Mouse (Mus musculus): ENCODE measurements around the gene Mycl. TPM values are rescaled to one million over a fixed set of nuclear protein-coding genes. Genes with fewer than 3 reads are reported as not detected.

Mycl gene
- polyA plus RNA-seq, 1 experiment, result 1.6 TPM

GRCm38 (mm10) chr4:123050681-123051211, 55.3 kb downstream of the Mycl start:
- H3K4me1 ChIP-seq (ENCODE audit: control insufficient read depth, insufficient read depth, low read length), result peaks cover 12% of the 10 kb centered on the region

More at GRCm38 (mm10) chr4:123050681-123051211, 55.3 kb downstream of the Mycl start:
- Histone ChIP-seq H3K27me3 (replicated peaks; ENCODE audit: control insufficient read depth, insufficient read depth, low read length) (no peaks in the 10 kb centered on the region), H3K36me3 (ENCODE audit: control insufficient read depth, insufficient read depth, low read length) (peaks cover 7% of the 10 kb centered on the region), H3K4me3 (ENCODE audit: insufficient read depth, low read depth, low read length) (no peak overlapping the region), H3K27ac (ENCODE audit: insufficient read depth, low read depth, low read length) (no peak overlapping the region)
- WGBS, result 39% methylated on average over 5 of the region's 5 CpGs
- TF ChIP-seq CTCF (conservative IDR thresholded peaks at IDR 0.05; ENCODE audit: insufficient read depth, insufficient read length, low read depth, low read length) (no peak), POLR2A (IDR thresholded peaks at IDR 0.05; ENCODE audit: low read depth, low read length) (no peak)
- DNase-seq, result peak; percentile 93

Other genes with a start within 250 kb of the Mycl start
- 61.2 and 67.7 TPM in 2 replicates for gene Ppt1, start 159.4 kb upstream of the Mycl start, polyA plus RNA-seq (2012; rRNA removed)
- gene Cap1, start 109.6 kb upstream of the Mycl start, polyA plus RNA-seq (2012; rRNA removed), result 89.3 and 101 TPM in 2 replicates
- gene Mfsd2a, start 34.5 kb upstream of the Mycl start, polyA plus RNA-seq (2012; rRNA removed), result 27.6 and 43.9 TPM in 2 replicates
- gene Trit1, start 20.9 kb downstream of the Mycl start, polyA plus RNA-seq (2012; rRNA removed), result 4.7 and 5.1 TPM in 2 replicates
- 0.03 and 0.14 TPM in 2 replicates for gene Bmp8b, start 109.5 kb downstream of the Mycl start, polyA plus RNA-seq (2012; rRNA removed)
- 0.11 TPM in 1 of 2 replicates, not detected in the other for gene Oxct2b, start 120.6 kb downstream of the Mycl start, polyA plus RNA-seq (2012; rRNA removed)
- gene Ppie, start 144.3 kb downstream of the Mycl start, polyA plus RNA-seq (2012; rRNA removed), result 14.3 and 17.3 TPM in 2 replicates
- gene Hpcal4, start 187.6 kb downstream of the Mycl start, polyA plus RNA-seq (2012; rRNA removed), result 0.75 and 0.83 TPM in 2 replicates
- gene Nt5c1a, start 205.9 kb downstream of the Mycl start, polyA plus RNA-seq (2012; rRNA removed), result 0.91 and 0.94 TPM in 2 replicates
- gene Heyl, start 237.9 kb downstream of the Mycl start, polyA plus RNA-seq (2012; rRNA removed), result 3.5 and 4.1 TPM in 2 replicates